Mouse (Mus musculus): ENCODE data around the gene Gm37240. TPM values are rescaled to one million over a fixed set of nuclear protein-coding genes. Genes with fewer than 3 reads are reported as not detected.

Gene Gm37240
- total and polyA plus RNA-seq, 3 experiments: 7.4 to 12.2 (median 7.4) TPM

GRCm38 (mm10) chr3:85679960-85680359 is 207.4 kb downstream of the Gm37240 start:
- DNase-seq: no peak

DNA sequence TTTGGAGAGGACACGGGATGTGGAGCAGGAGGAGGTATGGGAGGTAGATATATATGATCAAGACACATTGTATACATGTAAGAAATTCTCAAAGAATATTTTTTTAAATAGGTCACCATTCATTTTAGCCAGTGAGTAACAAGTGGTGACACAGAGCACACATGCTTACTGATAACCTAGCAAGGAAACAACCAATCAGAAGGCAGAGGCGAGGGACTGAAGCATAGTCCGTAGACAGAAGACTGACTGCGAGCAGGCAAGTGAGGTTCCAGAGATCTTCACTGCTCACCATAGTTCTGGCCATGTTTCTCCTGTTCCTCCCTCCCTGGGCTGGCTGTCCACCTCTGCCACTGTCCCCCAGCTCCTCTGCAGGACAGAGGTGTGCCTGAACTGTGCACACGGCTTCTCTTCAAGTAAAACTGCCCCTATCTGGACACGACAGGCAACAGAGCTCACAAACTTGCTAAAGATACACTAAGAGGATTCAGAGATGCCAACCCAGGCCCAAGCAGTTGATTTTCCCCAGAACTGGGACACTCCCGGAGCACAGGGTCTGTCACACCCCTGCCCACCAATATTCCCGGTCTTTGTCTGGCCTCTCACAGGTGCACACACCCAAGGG is 207.9 kb downstream of the Gm37240 start:
- no peak for DNase-seq

DNA sequence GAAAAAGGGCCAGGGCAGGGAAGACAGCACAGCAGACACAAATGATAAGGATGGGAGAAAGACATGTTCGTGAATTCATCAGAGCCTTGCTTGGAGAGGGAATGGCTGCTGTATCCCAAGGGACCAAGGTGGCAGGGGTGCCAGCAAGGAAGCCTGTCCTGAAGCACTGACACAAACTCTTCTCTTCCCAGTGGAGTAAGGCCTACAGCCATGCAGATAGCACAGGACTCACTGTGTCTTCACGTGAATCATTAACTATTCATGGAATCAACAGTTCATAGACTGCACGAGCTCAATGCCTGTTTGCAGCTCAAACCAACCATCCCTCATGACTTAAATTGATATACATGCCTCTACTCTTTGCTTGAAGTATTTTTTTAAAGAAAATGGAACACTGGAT is 209.4 kb downstream of the Gm37240 start:
- DNase-seq: no peak

DNA sequence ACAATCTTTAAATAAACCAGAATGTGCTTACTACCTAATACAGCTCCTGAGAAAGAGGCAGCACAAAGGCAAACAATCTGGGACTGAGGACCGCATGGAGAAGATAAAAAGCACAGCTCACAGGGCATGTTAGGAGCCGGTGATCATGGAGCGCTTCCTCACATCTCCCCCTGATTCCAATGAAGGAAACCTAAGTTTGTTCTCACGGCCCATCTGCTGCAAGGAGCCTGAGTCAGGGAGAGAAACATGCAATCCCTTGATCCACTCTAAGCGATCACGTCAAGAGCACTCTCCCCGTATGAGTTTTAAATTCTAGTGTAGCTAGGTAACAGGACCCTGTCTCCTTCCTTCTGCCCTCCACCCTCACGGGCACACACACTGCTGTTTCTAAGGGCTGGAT is 210.2 kb downstream of the Gm37240 start:
- no peak for DNase-seq

- DNase-seq: no peak
These were observed 217.5 kb downstream of the Gm37240 start for GRCm38 (mm10) chr3:85669844-85670243.

DNA sequence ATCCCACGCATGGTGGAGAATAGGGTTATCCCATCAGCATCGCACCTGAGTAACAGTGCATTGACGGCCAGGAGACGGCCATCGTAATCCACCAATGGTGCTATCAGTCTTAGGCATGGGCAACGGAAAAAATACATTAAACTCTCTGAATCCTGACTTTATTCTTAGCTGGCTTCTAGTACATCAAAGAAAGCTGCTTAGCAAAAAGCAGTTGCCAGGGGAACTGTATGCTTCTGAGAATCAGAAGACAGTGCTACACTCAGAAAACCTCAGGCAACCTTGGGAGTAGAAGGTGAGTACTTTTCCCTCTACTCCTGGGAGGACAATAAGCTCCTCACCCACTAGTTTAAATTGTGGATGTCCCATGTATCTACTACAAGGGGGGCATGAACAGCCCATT is 219.6 kb downstream of the Gm37240 start:
- no peak for DNase-seq

DNA sequence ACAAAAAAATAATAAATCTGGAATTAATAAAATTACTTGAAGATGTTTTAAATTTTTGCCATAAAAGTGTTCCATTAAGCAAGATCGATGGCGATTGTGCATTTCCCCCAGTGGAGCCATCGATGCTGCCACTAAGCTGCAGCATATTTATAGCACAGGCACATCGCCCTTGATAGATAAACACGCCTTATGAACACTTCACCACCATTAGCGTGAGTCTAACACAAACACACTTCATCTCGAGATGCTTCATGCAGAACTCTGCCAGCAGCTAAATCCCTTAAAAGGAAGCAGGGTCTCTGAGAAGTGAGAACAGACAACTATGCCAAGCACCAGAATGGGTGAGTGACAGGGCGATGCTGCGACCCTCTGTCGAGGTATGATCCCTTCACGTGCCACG is 220.6 kb downstream of the Gm37240 start:
- DNase-seq: no peak

GRCm38 (mm10) chr3:85666166-85666565 is 221.2 kb downstream of the Gm37240 start:
- DNase-seq: no peak

DNA sequence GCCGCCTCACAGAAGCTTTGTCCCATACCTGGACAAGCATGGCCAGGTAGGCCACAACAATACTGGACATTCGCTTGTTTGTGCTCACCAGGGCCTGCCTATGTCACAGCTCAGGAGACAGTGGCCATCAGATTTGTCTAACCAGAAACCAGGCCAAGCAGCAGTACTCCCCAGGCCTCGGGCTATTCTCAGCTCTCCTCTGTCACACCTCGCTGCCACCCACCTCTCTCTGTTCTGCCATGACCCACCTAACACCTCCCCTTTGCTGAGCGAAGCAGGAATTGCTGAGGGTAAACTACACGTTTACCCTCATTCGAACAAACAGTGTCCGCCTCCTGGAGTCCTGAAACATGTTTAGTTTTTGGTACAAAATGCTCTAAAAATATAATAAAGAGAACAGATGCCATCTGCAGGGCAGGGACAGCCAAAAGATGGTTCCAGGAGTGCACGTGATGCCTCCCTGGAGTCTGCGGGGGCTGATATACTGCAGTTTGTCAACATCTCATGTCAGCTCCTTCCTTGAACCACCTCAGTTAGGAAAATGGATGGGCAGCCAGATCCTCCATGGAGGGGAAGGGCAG is 222.6 kb downstream of the Gm37240 start:
- DNase-seq: no peak

GRCm38 (mm10) chr3:85663826-85664225 is 223.5 kb downstream of the Gm37240 start:
- DNase-seq: no peak

GRCm38 (mm10) chr3:85661926-85662813 is 225.1 kb downstream of the Gm37240 start:
- DNase-seq: no peak

DNA sequence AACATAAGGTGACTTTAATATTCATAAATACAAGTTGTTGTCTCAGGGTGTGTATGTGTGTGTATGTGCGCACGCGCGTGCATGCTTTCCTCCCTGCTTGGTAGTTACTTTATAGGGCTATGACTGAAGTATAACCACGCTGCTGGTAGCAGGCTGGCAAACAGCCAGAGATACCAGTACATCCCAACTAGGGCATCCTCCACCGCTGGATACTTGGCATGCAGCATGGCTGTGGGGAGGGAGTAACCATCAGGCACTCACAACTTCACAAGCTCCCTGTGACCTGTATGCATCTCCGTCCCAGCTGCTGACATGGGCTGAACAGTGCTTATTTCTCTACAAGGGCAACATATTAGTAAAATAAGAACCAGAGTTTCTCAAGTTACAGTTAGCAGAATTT is 227.6 kb downstream of the Gm37240 start:
- DNase-seq: no peak

DNA sequence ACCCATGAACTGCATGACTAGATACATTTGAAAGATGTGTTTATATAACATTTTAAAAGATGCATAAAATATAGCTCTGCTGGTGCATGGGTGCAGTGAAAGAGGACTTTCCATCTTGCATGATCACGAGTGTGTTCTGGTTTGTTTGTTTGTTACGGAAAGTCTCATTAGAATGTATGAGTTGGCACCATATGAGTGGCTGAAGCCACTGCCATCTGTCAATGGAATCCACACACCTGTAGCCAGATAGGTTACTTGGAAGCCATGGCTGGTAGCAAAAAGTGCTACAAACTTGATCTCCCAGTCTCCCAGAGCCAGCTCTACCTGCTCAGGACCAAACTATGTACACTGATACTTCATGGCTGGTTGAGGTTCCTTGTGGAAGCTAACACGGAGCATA is 231.8 kb downstream of the Gm37240 start:
- no peak for DNase-seq

- DNase-seq: no peak
These were observed 234.3 kb downstream of the Gm37240 start for GRCm38 (mm10) chr3:85652727-85653665.

DNA sequence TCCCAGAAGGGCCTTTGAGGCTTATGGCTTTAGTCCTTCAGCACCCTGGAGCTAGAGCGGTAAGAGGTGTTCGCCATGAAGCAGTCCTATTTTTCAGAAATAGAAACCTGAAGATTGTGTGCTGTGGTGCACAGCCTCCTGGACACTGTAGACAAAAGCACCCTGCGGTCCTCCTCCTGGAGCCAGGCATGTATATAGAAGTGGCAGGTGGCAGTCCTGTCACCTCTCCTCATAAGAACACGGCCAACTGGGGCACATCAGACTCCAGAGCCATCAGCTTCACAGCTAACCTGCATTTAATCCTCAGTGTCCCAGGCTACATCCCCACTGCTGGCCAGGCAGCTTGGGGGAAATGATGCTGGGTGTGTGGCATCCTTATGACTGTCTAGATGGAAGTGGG is 238.1 kb downstream of the Gm37240 start:
- no peak for DNase-seq

- no peak for DNase-seq
These were observed 241.8 kb downstream of the Gm37240 start for GRCm38 (mm10) chr3:85645517-85646004.

GRCm38 (mm10) chr3:85644814-85645213 is 242.5 kb downstream of the Gm37240 start:
- no peak for DNase-seq

DNA sequence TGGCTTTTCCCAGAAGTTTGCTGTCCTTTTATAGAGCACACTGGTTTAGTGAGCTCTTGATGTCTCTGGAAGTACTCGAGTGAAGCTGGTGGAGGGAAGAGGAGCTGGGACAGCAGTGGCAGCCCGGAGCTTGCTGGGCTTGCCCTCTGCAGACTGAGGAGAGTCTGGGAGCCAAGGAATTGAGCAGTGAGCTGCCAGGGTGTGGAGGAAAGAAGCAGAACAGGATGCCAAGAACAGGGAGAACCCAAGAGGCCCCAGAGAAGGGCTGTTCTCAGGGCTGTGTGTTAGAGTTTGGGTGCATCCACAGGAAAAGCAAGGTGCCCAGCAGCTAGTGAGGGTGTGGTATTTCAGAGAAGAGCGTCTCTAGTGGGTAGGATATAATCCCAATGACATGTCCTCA is 245.6 kb downstream of the Gm37240 start:
- DNase-seq: no peak

- DNase-seq: no peak
These were observed 250.4 kb downstream of the Gm37240 start for GRCm38 (mm10) chr3:85636716-85637447.

GRCm38 (mm10) chr3:85635591-85635990 is 251.7 kb downstream of the Gm37240 start:
- no peak for DNase-seq

GRCm38 (mm10) chr3:85635126-85635419 is 252.2 kb downstream of the Gm37240 start:
- DNase-seq: no peak
